Comparison of ENCODE assay signal across 12 mouse cellular contexts in genomic region chr1:151944457-151945223, GRCm38 (mm10).
DNase-seq lines count a peak whose midpoint lies in the region; ATAC-seq and TF ChIP-seq lines count a peak whose summit lies in the region.
"Had no signal": no experiment of that assay in that cellular context is flagged by ENCODE, and none has a peak within 500 bp of the region (broad histone marks: within the 10 kb centered on the region; RNA-seq: fewer than 3 reads in every experiment).

No protein-coding gene starts in this region.

- peaks cover 2% of the 10 kb centered on the region; the same call in 1 of the 2 replicates for H3K4me1 ChIP-seq in testis, adult 2 months (ENCODE audit: control insufficient read depth, insufficient read depth, low read length)
- no peaks in the 10 kb centered on the region for H3K4me1 ChIP-seq in thymus, adult 2 months (replicated peaks; ENCODE audit: control insufficient read depth, insufficient read depth, low read length)

- 87% methylated on average over 10 of the region's 10 CpGs for WGBS in thymus, adult 2 months

- TF ChIP-seq CTCF in testis, adult 2 months (IDR thresholded peaks at IDR 0.05; ENCODE audit: control insufficient read depth, insufficient read depth, insufficient replicate concordance, low read depth, low read length) = no peak
- TF ChIP-seq CTCF in thymus, adult 2 months (IDR thresholded peaks at IDR 0.05; ENCODE audit: borderline replicate concordance, control insufficient read depth, extremely low read depth, insufficient read depth, low read length, poor library complexity) = no peak

- peak; percentile 73 for ATAC-seq in megakaryocyte progenitor cell, adult 5-6 weeks (replicated peaks; ENCODE audit: poor library complexity)
- no peak for ATAC-seq in CD4-positive, CD25-positive, alpha-beta regulatory T cell, adult 4 months
- no peak for ATAC-seq in erythroblast, adult 5-6 weeks (replicated peaks; ENCODE audit: low FRiP score, poor library complexity, severe bottlenecking)

- no peaks in the 10 kb centered on the region for H3K27me3 ChIP-seq in testis, adult 2 months (ENCODE audit: control insufficient read depth, insufficient read depth, low read length)
- H3K27me3 ChIP-seq in thymus, adult 2 months (ENCODE audit: control insufficient read depth, insufficient read depth, low read length) = no peaks in the 10 kb centered on the region
- H3K27me3 ChIP-seq: embryonic facial prominence, embryonic 12.5 days; heart, embryonic 15.5 days; stomach, embryonic 15.5 days had no signal

- peak; percentile 33 for DNase-seq in adrenal gland, postnatal 10 days
- DNase-seq in adrenal gland, adult 8-10 months = no peak
- no peak for DNase-seq in testis, postnatal 10 days (ENCODE audit: low spot score)
- DNase-seq in thymus, adult 2 months = no peak
- DNase-seq: layer of hippocampus, adult 9-11 months had no signal

- no peak overlapping the region for H3K4me3 ChIP-seq in testis, adult 2 months (ENCODE audit: control insufficient read depth, low read depth, low read length)
- no peak overlapping the region for H3K4me3 ChIP-seq in thymus, adult 2 months (ENCODE audit: control insufficient read depth, insufficient read depth, low read length)
- H3K4me3 ChIP-seq: embryonic facial prominence, embryonic 12.5 days; heart, embryonic 15.5 days; stomach, embryonic 15.5 days had no signal

- no peak for TF ChIP-seq POLR2A in testis, adult 2 months (IDR thresholded peaks at IDR 0.05; ENCODE audit: control insufficient read depth, low read depth, low read length)
- TF ChIP-seq POLR2A in thymus, adult 2 months (IDR thresholded peaks at IDR 0.05; ENCODE audit: control insufficient read depth, extremely low read depth, insufficient read depth, low read length, poor library complexity) = no peak

- H3K27ac ChIP-seq in testis, adult 2 months (ENCODE audit: control insufficient read depth, insufficient read depth, low read depth, low read length) = peak overlapping the region; percentile 69
- H3K27ac ChIP-seq in thymus, adult 2 months (ENCODE audit: control insufficient read depth, insufficient read depth, low read length) = no peak overlapping the region
- H3K27ac ChIP-seq: embryonic facial prominence, embryonic 12.5 days; heart, embryonic 15.5 days; stomach, embryonic 15.5 days had no signal

- no peaks in the 10 kb centered on the region for H3K36me3 ChIP-seq in testis, adult 2 months (ENCODE audit: control insufficient read depth, insufficient read depth, low read length)
- no peaks in the 10 kb centered on the region for H3K36me3 ChIP-seq in thymus, adult 2 months (ENCODE audit: control insufficient read depth, insufficient read depth, low read length)
- H3K36me3 ChIP-seq: embryonic facial prominence, embryonic 12.5 days; heart, embryonic 15.5 days; stomach, embryonic 15.5 days had no signal
